Mouse (Mus musculus) cerebellum, adult 11-12 months (tissue): ENCODE data around the gene Gm20388.
A peak's percentile ranks its signal among the peaks of the same experiment; 100 is the strongest.

Experiments used
- DNase-seq: peaks from one replicate; pipeline ENCODE4 v3.0.0; 2022

Gm20388 gene

GRCm38 (mm10) chr8:121371287-121371686, 1460.6 kb downstream of the Gm20388 start:
- no peak for DNase-seq

- no peak for DNase-seq
Observed at GRCm38 (mm10) chr8:121371911-121372638, 1461.4 kb downstream of the Gm20388 start.

- DNase-seq = no peak
Observed at GRCm38 (mm10) chr8:121372639-121372986, 1462.0 kb downstream of the Gm20388 start.

GRCm38 (mm10) chr8:121374284-121374683, 1463.6 kb downstream of the Gm20388 start:
- DNase-seq = no peak

- no peak for DNase-seq
Observed at GRCm38 (mm10) chr8:121374777-121375176, 1464.1 kb downstream of the Gm20388 start.

DNA sequence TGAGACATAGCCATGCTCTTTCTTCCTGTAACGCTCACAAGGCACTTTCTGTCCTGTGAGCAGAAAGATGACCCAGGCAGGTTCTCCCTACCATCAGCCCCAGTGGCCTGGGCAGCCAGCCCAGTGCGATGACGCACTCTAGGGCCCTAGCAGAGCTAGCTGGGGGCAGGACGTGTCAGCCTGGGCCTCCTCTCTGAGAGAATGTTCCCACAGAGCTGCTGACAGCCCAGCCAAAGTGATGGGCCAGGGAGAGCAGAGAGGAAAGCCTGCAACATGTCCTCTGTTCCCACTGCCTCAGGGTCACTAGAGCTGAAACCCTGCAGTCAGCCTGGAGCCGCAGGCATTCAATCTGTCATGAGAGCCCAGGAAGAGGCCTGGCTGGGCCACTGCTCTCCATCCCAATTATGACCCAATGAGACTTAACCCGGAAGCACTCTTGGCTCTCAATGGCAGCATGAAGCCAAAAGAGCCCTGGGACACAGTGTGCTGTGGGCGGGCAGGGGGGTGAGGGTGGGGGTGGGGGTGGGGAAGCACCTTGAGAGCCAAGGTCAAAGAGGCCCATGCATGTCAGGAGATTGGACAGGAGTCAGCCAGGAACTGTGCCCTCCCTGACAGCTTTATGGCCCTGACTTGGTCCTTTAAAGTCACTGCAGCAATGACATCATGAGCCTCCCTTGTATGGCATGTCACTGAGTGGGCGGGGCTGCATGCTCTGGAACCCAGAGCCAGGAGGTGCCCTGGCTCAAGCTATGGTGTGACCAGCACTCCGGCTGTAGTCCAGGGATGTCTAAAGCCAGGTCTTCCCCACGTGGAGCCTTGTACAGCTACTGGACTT, 1465.7 kb downstream of the Gm20388 start:
- DNase-seq = peak; percentile 19

DNA sequence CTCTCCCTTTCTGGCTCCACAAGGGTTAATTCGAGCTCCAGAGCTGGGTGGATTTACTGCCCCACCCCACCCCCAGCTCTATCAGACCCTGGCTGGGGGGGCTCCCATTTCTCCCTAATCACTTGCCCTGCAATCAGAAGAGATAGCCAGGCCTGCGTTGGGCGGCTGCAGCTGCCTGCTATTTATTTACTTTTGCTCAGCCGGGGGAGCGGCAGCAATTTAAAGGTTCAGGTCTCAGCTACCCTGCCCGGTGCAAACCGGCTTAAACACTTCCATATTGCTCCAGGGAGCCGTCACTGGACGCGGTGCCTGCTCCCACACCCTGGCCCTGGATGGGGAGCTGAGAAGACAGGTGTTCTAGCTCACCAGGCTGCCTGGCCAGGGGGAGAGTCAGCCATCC, 1467.0 kb downstream of the Gm20388 start:
- DNase-seq = no peak

GRCm38 (mm10) chr8:121379387-121379786, 1468.7 kb downstream of the Gm20388 start:
- no peak for DNase-seq

DNA sequence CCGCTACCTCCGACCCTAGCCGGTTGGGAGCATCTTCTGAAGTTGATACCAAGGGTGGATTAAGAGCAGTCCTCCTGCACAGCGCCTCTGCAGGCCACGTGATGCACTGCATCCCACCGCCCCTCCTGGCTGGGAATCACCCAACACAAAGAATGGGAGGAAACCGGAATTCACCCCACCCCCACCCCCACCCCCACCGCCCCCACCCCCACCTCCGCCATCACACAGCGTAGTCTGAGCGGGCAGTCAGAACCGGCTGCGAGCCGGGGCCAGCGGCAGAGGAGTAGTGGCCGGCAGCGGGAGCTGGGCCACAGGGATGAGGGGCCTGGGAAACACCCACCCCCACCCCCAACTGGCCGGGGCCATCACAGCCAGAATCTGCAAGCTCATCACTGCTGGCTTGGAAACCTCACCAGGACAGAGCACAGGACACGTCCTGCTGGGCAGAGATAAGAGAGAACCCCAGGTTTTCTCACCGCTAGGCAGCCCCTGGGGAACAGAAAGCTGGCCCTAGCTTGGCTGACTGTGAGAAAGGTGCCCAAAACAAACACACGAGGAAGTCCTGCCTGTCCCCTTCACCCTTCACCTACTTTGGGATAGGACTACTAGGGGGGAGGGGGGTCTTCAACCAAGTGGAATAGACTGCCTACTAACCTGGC, 1472.1 kb downstream of the Gm20388 start:
- no peak for DNase-seq

DNA sequence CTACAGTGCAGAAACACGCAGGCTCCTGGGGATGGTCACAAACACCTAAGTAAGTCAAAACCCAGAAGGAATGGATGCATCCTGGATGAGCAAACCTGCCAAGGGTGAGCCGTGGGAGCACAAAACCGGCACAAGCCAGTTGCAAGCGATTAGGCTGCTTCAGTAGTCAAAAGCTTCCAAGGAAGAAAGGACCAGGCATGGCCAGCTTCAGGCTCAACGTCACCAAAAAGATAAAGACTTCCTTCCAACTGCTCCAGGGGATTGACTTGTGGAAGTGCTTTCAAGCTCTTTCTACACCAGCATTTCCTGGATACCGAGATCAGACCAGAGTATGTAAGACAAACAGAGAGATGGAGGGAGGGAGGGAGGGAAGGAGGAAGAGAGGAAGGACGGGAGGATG, 1474.9 kb downstream of the Gm20388 start:
- DNase-seq = no peak

DNA sequence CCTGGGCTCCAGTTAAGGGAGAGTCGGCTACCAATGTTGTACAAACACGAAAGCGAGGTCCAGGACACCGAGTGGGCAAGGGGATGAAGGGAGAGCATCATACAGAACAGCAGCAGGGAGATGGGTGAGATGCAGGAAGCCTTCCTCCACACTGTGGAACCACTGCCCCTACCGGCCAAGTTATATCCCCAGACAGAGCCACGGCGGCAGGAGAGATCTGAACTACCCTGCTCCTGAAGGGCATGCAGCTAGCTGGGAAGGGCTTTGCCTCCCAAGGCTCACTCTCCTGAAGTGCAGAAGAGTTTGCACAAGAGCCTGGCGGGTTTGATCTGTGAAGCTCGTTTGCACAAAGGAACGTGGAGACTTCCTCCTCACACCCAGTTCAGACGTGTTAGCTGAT, 1480.0 kb downstream of the Gm20388 start:
- DNase-seq = no peak

DNA sequence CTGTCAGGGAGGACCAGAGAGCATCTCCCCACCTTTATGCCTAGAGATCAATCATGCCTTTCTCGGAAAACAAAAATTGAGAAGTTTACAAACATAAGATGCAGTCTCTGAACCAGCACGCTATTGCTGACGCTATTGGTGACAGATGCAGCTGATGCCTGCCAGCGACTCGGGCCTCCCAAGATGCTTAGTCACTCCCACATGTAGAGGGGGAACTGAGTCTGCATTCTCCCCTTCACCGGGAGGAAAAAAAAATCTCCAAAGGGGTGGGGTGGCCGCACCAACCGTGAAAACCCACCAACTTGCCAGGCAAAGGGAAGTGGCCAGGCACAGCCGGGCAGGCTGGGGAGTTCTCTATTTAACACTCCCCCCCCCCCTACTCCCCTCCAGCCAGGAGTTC, 1480.6 kb downstream of the Gm20388 start:
- no peak for DNase-seq

DNA sequence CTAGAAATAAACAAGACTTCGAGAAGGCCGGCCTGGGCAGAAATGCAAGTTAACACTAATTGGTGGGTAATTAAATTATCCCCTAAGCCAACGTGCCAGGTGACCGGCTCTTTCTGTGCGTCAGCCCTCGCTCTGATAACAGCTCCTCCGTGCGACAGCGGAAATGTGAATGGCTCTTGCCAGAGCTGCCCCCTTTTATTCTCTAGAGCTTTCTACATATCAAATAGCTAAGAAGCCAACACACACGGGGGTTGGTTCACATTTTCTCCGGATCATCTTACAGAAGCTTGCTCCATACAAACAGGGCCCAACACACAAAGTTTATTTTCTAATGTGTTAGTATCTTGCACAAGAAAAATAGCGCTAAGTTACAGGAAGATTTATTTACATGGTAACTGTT, 1481.1 kb downstream of the Gm20388 start:
- no peak for DNase-seq

DNA sequence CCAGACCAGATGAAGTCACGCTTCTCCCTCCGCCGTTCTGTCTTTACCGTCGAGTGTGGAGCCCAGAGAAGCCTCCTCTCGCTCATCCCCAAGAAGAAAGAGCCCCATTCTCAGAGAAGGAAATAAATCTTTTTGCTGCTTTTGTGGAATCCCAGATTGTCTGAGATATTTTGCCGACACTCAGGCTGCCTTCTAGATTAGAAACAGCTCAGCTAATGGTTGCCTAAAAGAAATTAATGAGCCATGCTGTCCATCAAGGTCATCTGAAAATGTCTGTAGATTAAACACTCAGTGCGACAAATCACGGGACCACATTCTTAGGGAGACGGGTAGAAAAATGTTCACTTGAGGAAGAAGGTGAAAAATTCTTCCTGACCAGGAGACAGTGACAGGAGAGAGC, 1481.8 kb downstream of the Gm20388 start:
- DNase-seq = no peak

DNA sequence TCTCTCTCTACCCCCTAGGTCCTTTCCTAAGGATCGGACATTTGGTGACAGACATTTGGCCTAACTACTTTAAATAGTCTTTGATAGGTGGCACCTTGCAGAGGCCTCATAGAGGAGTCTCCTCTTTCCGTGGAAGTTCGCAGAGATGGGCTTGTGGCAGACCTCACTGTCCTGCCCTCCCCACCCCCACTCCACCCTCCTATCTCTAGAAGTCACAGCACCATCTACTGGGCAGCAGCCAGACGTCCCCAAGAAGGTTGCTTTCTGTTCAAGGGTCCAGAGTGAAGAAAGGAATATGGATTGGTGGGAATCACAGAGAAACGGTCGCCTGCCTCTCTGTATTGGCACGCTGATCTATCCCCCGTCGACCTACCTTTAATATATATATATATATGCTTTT, 1482.5 kb downstream of the Gm20388 start:
- DNase-seq = no peak

GRCm38 (mm10) chr8:121394686-121395085, 1484.0 kb downstream of the Gm20388 start:
- no peak for DNase-seq

GRCm38 (mm10) chr8:121395316-121395715, 1484.7 kb downstream of the Gm20388 start:
- DNase-seq = no peak

GRCm38 (mm10) chr8:121396151-121396550, 1485.5 kb downstream of the Gm20388 start:
- no peak for DNase-seq

GRCm38 (mm10) chr8:121397201-121397698, 1486.6 kb downstream of the Gm20388 start:
- DNase-seq = no peak

DNA sequence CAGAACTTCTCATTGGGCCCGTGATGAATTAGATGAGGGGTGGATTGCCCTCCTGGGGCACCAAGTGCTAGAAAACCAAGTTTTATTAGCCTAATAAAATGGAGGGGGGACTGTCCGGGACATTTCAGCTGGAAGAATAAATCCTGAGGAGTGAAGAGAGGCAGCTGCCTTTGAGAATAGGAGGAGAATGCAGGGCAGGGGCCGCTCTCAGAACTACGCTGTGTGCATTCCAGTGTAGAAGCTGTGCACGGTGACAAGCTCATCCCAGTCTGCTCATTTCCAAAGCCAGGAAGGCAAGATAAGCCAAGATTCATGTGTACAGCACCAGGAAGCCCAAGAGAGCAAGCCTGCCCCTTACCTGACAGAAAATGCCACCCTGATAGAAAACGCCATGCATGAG, 1487.4 kb downstream of the Gm20388 start:
- no peak for DNase-seq

GRCm38 (mm10) chr8:121398724-121399123, 1488.1 kb downstream of the Gm20388 start:
- DNase-seq = no peak

DNA sequence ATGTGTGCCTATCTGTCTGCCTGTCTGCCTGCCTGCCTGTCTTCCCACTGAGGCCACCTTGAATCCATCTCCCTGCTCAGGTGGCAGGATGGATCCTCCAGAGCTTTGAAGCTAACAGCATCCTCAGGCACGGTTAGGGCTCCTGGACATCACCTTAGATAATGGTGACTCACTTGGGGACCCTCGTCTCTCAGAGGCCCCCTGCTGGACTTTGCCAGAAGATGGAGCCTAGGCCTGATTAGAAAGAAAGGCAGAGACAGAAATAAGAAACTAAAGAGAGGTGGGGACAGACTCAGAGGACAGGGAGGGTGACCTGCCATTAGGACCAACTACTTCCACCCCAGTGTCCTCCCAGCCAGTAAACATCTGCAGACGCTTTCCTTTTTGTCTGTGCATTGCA, 1488.5 kb downstream of the Gm20388 start:
- no peak for DNase-seq

GRCm38 (mm10) chr8:121400581-121400980, 1489.9 kb downstream of the Gm20388 start:
- no peak for DNase-seq

GRCm38 (mm10) chr8:121403821-121404220, 1493.2 kb downstream of the Gm20388 start:
- no peak for DNase-seq
